In the genomic region with DNA sequence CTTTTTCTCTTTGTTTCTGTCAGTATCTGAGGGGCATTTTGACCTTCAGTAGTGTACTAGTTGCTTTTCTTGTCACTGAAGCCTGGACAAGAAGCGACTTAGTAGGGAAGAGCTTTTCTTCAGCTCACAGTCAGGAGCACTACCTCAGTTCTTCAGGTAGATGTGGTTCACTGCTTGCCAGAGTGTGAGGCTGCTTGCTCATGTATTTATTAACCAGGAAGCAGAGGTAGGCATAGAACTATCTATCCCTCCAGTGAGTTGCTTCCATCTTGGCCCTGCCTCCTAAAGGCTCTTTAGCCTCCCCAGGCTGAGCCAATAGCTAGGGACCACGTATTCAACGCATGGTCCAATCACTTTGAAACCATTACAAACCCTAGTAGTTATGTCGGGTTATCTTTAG, we compare ENCODE assay signal across 23 mouse cellular contexts.
"Had no signal": no experiment of that assay in that cellular context is flagged by ENCODE, and none has a peak within 500 bp of the region (broad histone marks: within the 10 kb centered on the region; RNA-seq: fewer than 3 reads in every experiment).

No protein-coding gene starts in this region.

- H3K27me3 ChIP-seq: heart, embryonic 13.5 days; heart, embryonic 15.5 days; hindbrain, embryonic 13.5 days; hindbrain, embryonic 15.5 days; intestine, embryonic 15.5 days; limb, embryonic 12.5 days; liver, embryonic 12.5 days had no signal

- H3K9ac ChIP-seq: heart, embryonic 13.5 days; heart, embryonic 15.5 days; hindbrain, embryonic 13.5 days; hindbrain, embryonic 15.5 days; intestine, embryonic 15.5 days; limb, embryonic 12.5 days; liver, embryonic 12.5 days; liver, embryonic 14.5 days had no signal

- H3K4me2 ChIP-seq: heart, embryonic 11.5 days; heart, embryonic 13.5 days; heart, embryonic 15.5 days; hindbrain, embryonic 13.5 days; hindbrain, embryonic 15.5 days; intestine, embryonic 15.5 days; limb, embryonic 12.5 days; liver, embryonic 12.5 days had no signal

- H3K4me1 ChIP-seq: hindbrain, embryonic 15.5 days; intestine, embryonic 15.5 days; limb, embryonic 12.5 days had no signal

- DNase-seq: gastrocnemius, adult 2 months; gastrocnemius, postnatal 10 days; gastrocnemius, postnatal 25 days; heart, adult 18-20 months; heart, postnatal 14 days; heart, postnatal 36 days; kidney, postnatal 10 days; layer of hippocampus, adult 9-11 months; layer of hippocampus, postnatal 36 days; left cerebral cortex, postnatal 4 days; liver; lung, adult 2 months had no signal

- ATAC-seq: forebrain, embryonic 16.5 days; hindbrain, postnatal 0 days; liver, embryonic 12.5 days had no signal

- H3K4me3 ChIP-seq: gastrocnemius, adult 2 months; heart, embryonic 13.5 days; heart, embryonic 15.5 days; hindbrain, embryonic 13.5 days; hindbrain, embryonic 15.5 days; intestine, embryonic 15.5 days; limb, embryonic 12.5 days; liver, embryonic 12.5 days had no signal

- H3K27ac ChIP-seq: gastrocnemius, adult 2 months; heart, embryonic 13.5 days; heart, embryonic 15.5 days; hindbrain, embryonic 13.5 days; hindbrain, embryonic 15.5 days; hindbrain, postnatal 0 days; intestine, embryonic 15.5 days; limb, embryonic 12.5 days; liver, embryonic 12.5 days; liver, embryonic 14.5 days had no signal

- H3K9me3 ChIP-seq: heart, embryonic 13.5 days; heart, embryonic 15.5 days; hindbrain, embryonic 13.5 days; hindbrain, embryonic 15.5 days; intestine, embryonic 15.5 days; limb, embryonic 12.5 days; liver, embryonic 12.5 days had no signal
